Mouse (Mus musculus): Measurements from ENCODE around the gene Snx4. TPM values are rescaled to one million over a fixed set of nuclear protein-coding genes. Genes with fewer than 3 reads are reported as not detected.

The Snx4 gene
- polyA plus RNA-seq, 1 experiment, result 17.3 TPM

- Histone ChIP-seq H3K27me3 (ENCODE audit: control insufficient read depth, insufficient read depth, low read length) (no peaks in the 10 kb centered on the region), H3K27ac (ENCODE audit: control insufficient read depth, insufficient read depth, low read length) (no peak overlapping the region), H3K36me3 (ENCODE audit: control insufficient read depth, insufficient read depth, low read length) (peaks cover 24% of the 10 kb centered on the region), H3K4me1 (replicated peaks; ENCODE audit: control insufficient read depth, insufficient read depth, low read length) (no peaks in the 10 kb centered on the region), H3K4me3 (ENCODE audit: control insufficient read depth, insufficient read depth, low read length) (no peak overlapping the region)
- WGBS, result 97% methylated on average over 5 of the region's 5 CpGs
- TF ChIP-seq POLR2A (IDR thresholded peaks at IDR 0.05; ENCODE audit: control insufficient read depth, extremely low read depth, insufficient read depth, low read length, poor library complexity), result no peak
- TF ChIP-seq CTCF (IDR thresholded peaks at IDR 0.05; ENCODE audit: borderline replicate concordance, control insufficient read depth, extremely low read depth, insufficient read depth, low read length, poor library complexity), result no peak
- no peak for DNase-seq
These were observed 4.7 kb upstream of the Snx4 start for GRCm38 (mm10) chr16:33246526-33246925.

- H3K27ac ChIP-seq (ENCODE audit: control insufficient read depth, insufficient read depth, low read length), result no peak overlapping the region
- DNase-seq, result no peak
- 67% methylated on average over 2 of the region's 2 CpGs for WGBS
- no peak overlapping the region for H3K4me3 ChIP-seq (ENCODE audit: control insufficient read depth, insufficient read depth, low read length)
- H3K4me1 ChIP-seq (replicated peaks; ENCODE audit: control insufficient read depth, insufficient read depth, low read length), result no peaks in the 10 kb centered on the region; the same call in 1 of the 2 replicates
- no peaks in the 10 kb centered on the region for H3K27me3 ChIP-seq (ENCODE audit: control insufficient read depth, insufficient read depth, low read length)
- peaks cover 19% of the 10 kb centered on the region for H3K36me3 ChIP-seq (ENCODE audit: control insufficient read depth, insufficient read depth, low read length)
- TF ChIP-seq POLR2A (IDR thresholded peaks at IDR 0.05; ENCODE audit: control insufficient read depth, extremely low read depth, insufficient read depth, low read length, poor library complexity), result no peak
These were observed 4.2 kb upstream of the Snx4 start for GRCm38 (mm10) chr16:33247006-33247405.

- Histone ChIP-seq H3K27ac (ENCODE audit: control insufficient read depth, insufficient read depth, low read length) (no peak overlapping the region), H3K36me3 (ENCODE audit: control insufficient read depth, insufficient read depth, low read length) (no peaks in the 10 kb centered on the region), H3K27me3 (ENCODE audit: control insufficient read depth, insufficient read depth, low read length) (no peaks in the 10 kb centered on the region), H3K4me3 (ENCODE audit: control insufficient read depth, insufficient read depth, low read length) (peak overlapping the region; percentile 89), H3K4me1 (replicated peaks; ENCODE audit: control insufficient read depth, insufficient read depth, low read length) (peaks cover 2% of the 10 kb centered on the region; the same call in 1 of the 2 replicates)
- whole genome bisulfite sequencing, result 3% methylated on average over 9 of the region's 9 CpGs
- TF ChIP-seq POLR2A (IDR thresholded peaks at IDR 0.05; ENCODE audit: control insufficient read depth, extremely low read depth, insufficient read depth, low read length, poor library complexity), result no peak
- TF ChIP-seq CTCF (IDR thresholded peaks at IDR 0.05; ENCODE audit: borderline replicate concordance, control insufficient read depth, extremely low read depth, insufficient read depth, low read length, poor library complexity), result no peak
- DNase-seq, result no peak
These were observed 556 bp upstream of the Snx4 start for GRCm38 (mm10) chr16:33250651-33251120.

- no peak for DNase-seq
- Histone ChIP-seq H3K27ac (ENCODE audit: control insufficient read depth, insufficient read depth, low read length) (no peak overlapping the region), H3K4me3 (ENCODE audit: control insufficient read depth, insufficient read depth, low read length) (no peak overlapping the region), H3K4me1 (replicated peaks; ENCODE audit: control insufficient read depth, insufficient read depth, low read length) (peaks cover 9% of the 10 kb centered on the region), H3K36me3 (ENCODE audit: control insufficient read depth, insufficient read depth, low read length) (no peaks in the 10 kb centered on the region), H3K27me3 (ENCODE audit: control insufficient read depth, insufficient read depth, low read length) (no peaks in the 10 kb centered on the region)
- no peak for TF ChIP-seq CTCF (IDR thresholded peaks at IDR 0.05; ENCODE audit: borderline replicate concordance, control insufficient read depth, extremely low read depth, insufficient read depth, low read length, poor library complexity)
- TF ChIP-seq POLR2A (IDR thresholded peaks at IDR 0.05; ENCODE audit: control insufficient read depth, extremely low read depth, insufficient read depth, low read length, poor library complexity), result no peak
- WGBS, result 82% methylated on average over 7 of the region's 7 CpGs
These were observed 4.4 kb downstream of the Snx4 start for GRCm38 (mm10) chr16:33255601-33256000.

GRCm38 (mm10) chr16:33258530-33258929 lies 7.3 kb downstream of the Snx4 start:
- Histone ChIP-seq H3K4me3 (ENCODE audit: control insufficient read depth, insufficient read depth, low read length) (no peak overlapping the region), H3K4me1 (replicated peaks; ENCODE audit: control insufficient read depth, insufficient read depth, low read length) (peaks cover 15% of the 10 kb centered on the region), H3K27ac (ENCODE audit: control insufficient read depth, insufficient read depth, low read length) (peak overlapping the region; percentile 61; the same call in 1 of the 2 replicates), H3K27me3 (ENCODE audit: control insufficient read depth, insufficient read depth, low read length) (no peaks in the 10 kb centered on the region), H3K36me3 (ENCODE audit: control insufficient read depth, insufficient read depth, low read length) (no peaks in the 10 kb centered on the region)
- WGBS, result 50% methylated on average over 2 of the region's 2 CpGs
- DNase-seq, result no peak
- no peak for TF ChIP-seq CTCF (IDR thresholded peaks at IDR 0.05; ENCODE audit: borderline replicate concordance, control insufficient read depth, extremely low read depth, insufficient read depth, low read length, poor library complexity)
- no peak for TF ChIP-seq POLR2A (IDR thresholded peaks at IDR 0.05; ENCODE audit: control insufficient read depth, extremely low read depth, insufficient read depth, low read length, poor library complexity)

GRCm38 (mm10) chr16:33259824-33260223 lies 8.6 kb downstream of the Snx4 start:
- DNase-seq, result no peak
- H3K27ac ChIP-seq (ENCODE audit: control insufficient read depth, insufficient read depth, low read length), result no peak overlapping the region
- no peaks in the 10 kb centered on the region for H3K27me3 ChIP-seq (ENCODE audit: control insufficient read depth, insufficient read depth, low read length)
- WGBS, result 87% methylated on average over 3 of the region's 3 CpGs
- no peak for TF ChIP-seq POLR2A (IDR thresholded peaks at IDR 0.05; ENCODE audit: control insufficient read depth, extremely low read depth, insufficient read depth, low read length, poor library complexity)
- H3K4me1 ChIP-seq (replicated peaks; ENCODE audit: control insufficient read depth, insufficient read depth, low read length), result peaks cover 15% of the 10 kb centered on the region
- 0 out of 2 replicates have a peak, but pooled peaks cover 7% of the 10 kb centered on the region for H3K36me3 ChIP-seq (ENCODE audit: control insufficient read depth, insufficient read depth, low read length)
- no peak overlapping the region for H3K4me3 ChIP-seq (ENCODE audit: control insufficient read depth, insufficient read depth, low read length)

GRCm38 (mm10) chr16:33260825-33261224 lies 9.6 kb downstream of the Snx4 start:
- Histone ChIP-seq H3K4me3 (ENCODE audit: control insufficient read depth, insufficient read depth, low read length) (no peak overlapping the region), H3K27ac (ENCODE audit: control insufficient read depth, insufficient read depth, low read length) (no peak overlapping the region), H3K4me1 (replicated peaks; ENCODE audit: control insufficient read depth, insufficient read depth, low read length) (peaks cover 15% of the 10 kb centered on the region), H3K36me3 (ENCODE audit: control insufficient read depth, insufficient read depth, low read length) (peaks cover 15% of the 10 kb centered on the region), H3K27me3 (ENCODE audit: control insufficient read depth, insufficient read depth, low read length) (no peaks in the 10 kb centered on the region)
- no peak for DNase-seq
- TF ChIP-seq POLR2A (IDR thresholded peaks at IDR 0.05; ENCODE audit: control insufficient read depth, extremely low read depth, insufficient read depth, low read length, poor library complexity) (no peak), CTCF (IDR thresholded peaks at IDR 0.05; ENCODE audit: borderline replicate concordance, control insufficient read depth, extremely low read depth, insufficient read depth, low read length, poor library complexity) (no peak)
- WGBS, result 42% methylated on average over 8 of the region's 8 CpGs

Data from thymus, adult 2 months (tissue).